Mouse (Mus musculus): ENCODE measurements around the gene Tmem245.

Gene Tmem245

DNA sequence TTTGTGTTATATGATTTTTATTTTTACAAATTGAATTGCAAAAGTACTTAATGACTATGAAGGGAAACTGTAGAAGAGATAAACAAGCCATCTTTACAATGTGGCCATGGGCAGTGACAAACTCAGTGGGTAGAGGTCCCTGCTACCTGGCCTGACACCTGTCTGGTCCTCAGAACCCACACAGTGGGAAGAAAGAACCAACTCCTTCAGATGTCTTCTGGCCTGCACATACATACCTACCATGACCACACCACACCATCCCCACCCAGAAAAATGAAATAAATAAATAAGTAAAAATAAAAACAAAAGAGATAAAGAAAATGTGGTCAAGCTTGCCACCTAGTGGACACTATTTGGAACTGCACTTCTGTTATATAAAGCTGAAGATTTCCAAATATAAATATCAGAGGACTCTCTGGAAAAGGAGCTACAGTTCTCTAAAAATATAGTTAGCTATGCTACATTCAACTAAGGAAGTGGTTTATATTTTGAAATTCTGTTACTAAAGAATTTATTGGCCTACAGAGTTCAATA lies 127.2 kb downstream of the Tmem245 start:
- no peak for DNase-seq (ENCODE audit: low read depth, low spot score)

Data from retina, adult 2 months (tissue).